Mouse (Mus musculus) CH12.LX (cell line): ENCODE results near the gene Fbxl17.

ENCODE experiments used
- CTCF ChIP-seq, 2 experiments: IDR thresholded peaks in 1 of 2; conservative IDR thresholded peaks in 1 of 2; 2 replicates each; pipeline ENCODE4 v1.5.1; 2011 to 2012; ENCODE audit warnings: low read depth in 2 of 2, low read length in 2 of 2, improper control_type of control experiment in 1 of 2, inconsistent platforms in 1 of 2, mild to moderate bottlenecking in 1 of 2, moderate library complexity in 1 of 2
- NRF1 ChIP-seq: IDR thresholded peaks from 2 replicates; pipeline ENCODE4 v1.6.1; 2014; ENCODE audit warnings: low read depth, mild to moderate bottlenecking, inconsistent platforms, low read length, improper control_type of control experiment, moderate library complexity

- TF ChIP-seq CTCF (conservative IDR thresholded peaks at IDR 0.05 in 1 of 2, IDR thresholded peaks at IDR 0.05 in 1 of 2; ENCODE audit: low read depth in 2 of 2, low read length in 2 of 2): no peak
- no peak for TF ChIP-seq NRF1
These were observed 426.5 kb downstream of the Fbxl17 start for GRCm38 (mm10) chr17:63073342-63073741.
